Mouse (Mus musculus) liver, embryonic 11.5 days (tissue): ENCODE data around the gene Gm37240. TPM values are rescaled to one million over a fixed set of nuclear protein-coding genes. Genes with fewer than 3 reads are reported as not detected.

ENCODE experiments used
- ATAC-seq: fragments of 200-750 bp; cut with Nextera tagmentation; replicated peaks from 2 replicates; pipeline ENCODE4 v1.8.0; 2017; ENCODE audit warnings: moderate number of reproducible peaks, mild to moderate bottlenecking, moderate TSS enrichment, moderate library complexity; ENCODE audit not compliant: low FRiP score
- DNase-seq: peaks from one replicate; pipeline ENCODE4 v3.0.0-alpha.2; 2017; ENCODE audit warnings: low spot score
- H3K27ac ChIP-seq: fragments of 300-500 bp; sonication (generic); 2 replicates; pipeline ENCODE4 v1.5.1; 2014; ENCODE audit warnings: mild to moderate bottlenecking, low read depth, low read length, control low read depth
- H3K27me3 ChIP-seq: fragments of 300-500 bp; sonication (generic); replicated peaks from 2 replicates; pipeline ENCODE4 v1.6.1; 2014; ENCODE audit warnings: low read length, mixed read lengths; ENCODE audit not compliant: control insufficient read depth, insufficient read depth
- H3K36me3 ChIP-seq: fragments of 300-500 bp; sonication (generic); 2 replicates; pipeline ENCODE4 v1.6.1; 2014; ENCODE audit warnings: mild to moderate bottlenecking, low read length, moderate library complexity, mixed read lengths; ENCODE audit not compliant: control insufficient read depth, insufficient read depth
- H3K4me1 ChIP-seq: fragments of 300-500 bp; sonication (generic); replicated peaks from 2 replicates; pipeline ENCODE4 v1.6.1; 2014; ENCODE audit warnings: low read length, mixed read lengths; ENCODE audit not compliant: control insufficient read depth, insufficient read depth
- H3K4me2 ChIP-seq: fragments of 300-500 bp; sonication (generic); 2 replicates; pipeline ENCODE4 v1.6.1; 2014; ENCODE audit warnings: mild to moderate bottlenecking, control low read depth, moderate library complexity
- H3K4me3 ChIP-seq: fragments of 300-500 bp; sonication (generic); 2 replicates; pipeline ENCODE4 v1.5.1; 2014; ENCODE audit warnings: low read depth, low read length, control low read depth
- H3K9ac ChIP-seq: fragments of 300-500 bp; sonication (generic); 2 replicates; pipeline ENCODE4 v1.6.1; 2014; ENCODE audit warnings: low read depth, low read length, control low read depth
- H3K9me3 ChIP-seq: fragments of 300-500 bp; sonication (generic); 2 replicates; pipeline ENCODE4 v1.6.1; 2016; ENCODE audit warnings: low read length, inconsistent platforms, mixed read lengths; ENCODE audit not compliant: control insufficient read depth
- WGBS: fragments of 180-500 bp; shearing (Covaris S2); extraction: QIAGEN DNeasy Blood & Tissue Kit; methylation state at CpG from one replicate; pipeline ENCODE4 v1.1.7; 2014; 5-methylcytosine and 5-hydroxymethylcytosine counted together
- polyA plus RNA-seq: library from polyadenylated mRNA; unstranded; fragments of >200 nt; fragmentation: Nextera tagmentation; extraction: Ambion mirVana; gene quantifications from 2 replicates; pipeline ENCODE4 v1.2.1, GENCODE M21; 2014

Gm37240 gene
- polyA plus RNA-seq, 1 experiment from 2014 or later, result 1.6 TPM

DNA sequence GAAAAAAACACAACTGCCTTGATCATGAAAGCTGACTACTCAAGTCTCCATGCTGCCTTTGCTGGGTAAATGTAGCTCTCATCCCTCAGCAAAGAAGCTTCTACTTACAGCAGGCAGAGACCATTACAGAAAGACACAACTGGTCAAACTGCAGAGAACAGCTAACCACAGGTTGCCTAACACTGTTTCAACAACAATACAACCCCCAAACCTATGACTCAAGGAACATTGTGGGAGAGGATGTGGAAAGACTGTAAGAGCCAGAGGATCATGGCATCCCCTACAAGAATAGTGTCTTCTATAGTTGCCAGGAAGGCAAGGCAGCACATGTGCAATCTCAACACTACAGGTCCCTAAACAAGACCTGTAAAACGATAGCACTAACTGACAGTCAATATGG is 94.2 kb downstream of the Gm37240 start:
- Histone ChIP-seq H3K4me2 (no peak overlapping the region), H3K9ac (no peak overlapping the region), H3K4me3 (no peak overlapping the region), H3K27ac (no peak overlapping the region), H3K27me3 (no peaks in the 10 kb centered on the region), H3K9me3 (no peaks in the 10 kb centered on the region), H3K36me3 (no peaks in the 10 kb centered on the region), H3K4me1 (no peaks in the 10 kb centered on the region)
- WGBS, result 63% methylated on average over 1 of the region's 1 CpGs
- DNase-seq (no peak), ATAC-seq (no peak)

DNA sequence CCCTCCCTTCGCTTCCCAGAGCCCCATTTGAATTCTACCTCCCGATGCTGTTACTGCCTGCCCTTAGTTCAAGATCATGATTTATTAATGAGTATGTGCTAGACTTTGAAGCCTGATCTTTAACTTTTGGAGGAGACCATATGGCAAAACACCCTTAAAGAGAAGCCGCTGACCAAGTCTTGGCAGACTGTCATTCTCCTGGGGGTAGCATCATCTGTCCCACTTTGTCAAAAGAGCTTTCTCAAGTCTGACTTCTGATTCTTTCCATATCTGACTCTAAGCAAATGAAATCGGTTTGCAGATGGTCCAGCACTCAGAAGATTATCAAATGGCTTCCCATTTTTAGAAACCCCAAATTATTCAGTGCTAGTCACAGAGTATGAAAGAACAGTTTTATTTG is 97.6 kb downstream of the Gm37240 start:
- Histone ChIP-seq H3K4me1 (no peaks in the 10 kb centered on the region), H3K9me3 (no peaks in the 10 kb centered on the region), H3K36me3 (no peaks in the 10 kb centered on the region), H3K4me2 (no peak overlapping the region), H3K9ac (no peak overlapping the region), H3K4me3 (no peak overlapping the region), H3K27ac (no peak overlapping the region), H3K27me3 (no peaks in the 10 kb centered on the region)
- WGBS, result 79% methylated on average over 4 of the region's 4 CpGs
- ATAC-seq (no peak), DNase-seq (no peak)

DNA sequence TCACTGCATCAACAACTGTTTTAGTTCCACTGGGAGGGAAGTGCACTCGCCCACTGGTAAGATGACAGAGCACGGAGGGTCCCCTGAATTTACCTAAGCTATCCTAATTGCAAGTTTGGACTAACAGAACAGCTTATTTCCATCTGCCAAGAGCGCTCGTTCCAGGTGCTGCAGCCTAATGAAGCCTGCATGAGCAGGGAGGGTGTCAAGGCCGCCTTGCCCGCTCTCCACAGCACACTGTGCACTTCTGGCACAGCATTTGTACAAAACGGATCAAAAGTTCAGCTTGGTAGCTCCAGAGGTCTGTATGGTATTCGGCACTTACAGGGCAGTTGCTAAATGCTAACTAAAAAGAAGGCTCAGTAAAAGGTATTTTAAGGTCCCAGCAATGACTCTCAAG is 100.8 kb downstream of the Gm37240 start:
- H3K9me3 ChIP-seq, result no peaks in the 10 kb centered on the region
- no peak overlapping the region for H3K27ac ChIP-seq
- no peak overlapping the region for H3K4me2 ChIP-seq
- no peak overlapping the region for H3K9ac ChIP-seq
- no peaks in the 10 kb centered on the region for H3K36me3 ChIP-seq
- no peaks in the 10 kb centered on the region for H3K27me3 ChIP-seq
- H3K4me3 ChIP-seq, result no peak overlapping the region
- WGBS, result 85% methylated on average over 8 of the region's 8 CpGs
- H3K4me1 ChIP-seq, result no peaks in the 10 kb centered on the region
- ATAC-seq, result no peak
- no peak for DNase-seq

DNA sequence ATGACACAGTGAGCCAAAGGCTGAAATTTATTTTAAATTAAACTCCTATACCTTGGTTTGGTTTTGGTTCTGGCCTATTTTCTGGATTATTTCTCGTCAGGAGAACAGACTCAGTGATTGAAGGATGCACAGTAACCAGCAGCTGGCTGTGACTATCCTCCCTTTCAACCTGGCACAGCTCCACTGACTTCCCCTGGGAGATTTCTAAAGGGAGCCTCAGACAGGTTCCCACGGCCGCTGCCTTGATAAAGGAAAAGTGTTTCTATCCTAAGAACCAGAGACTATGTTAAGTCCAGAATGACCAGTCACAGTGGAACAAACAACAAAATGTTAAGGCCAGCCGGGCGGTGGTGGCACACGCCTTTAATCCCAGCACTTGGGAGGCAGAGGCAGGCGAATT is 106.4 kb downstream of the Gm37240 start:
- ATAC-seq (no peak), DNase-seq (no peak)
- Histone ChIP-seq H3K9me3 (no peaks in the 10 kb centered on the region), H3K27me3 (no peaks in the 10 kb centered on the region), H3K4me2 (no peak overlapping the region), H3K4me1 (no peaks in the 10 kb centered on the region), H3K9ac (no peak overlapping the region), H3K27ac (no peak overlapping the region), H3K4me3 (no peak overlapping the region), H3K36me3 (no peaks in the 10 kb centered on the region)
- 78% methylated on average over 7 of the region's 7 CpGs for WGBS

DNA sequence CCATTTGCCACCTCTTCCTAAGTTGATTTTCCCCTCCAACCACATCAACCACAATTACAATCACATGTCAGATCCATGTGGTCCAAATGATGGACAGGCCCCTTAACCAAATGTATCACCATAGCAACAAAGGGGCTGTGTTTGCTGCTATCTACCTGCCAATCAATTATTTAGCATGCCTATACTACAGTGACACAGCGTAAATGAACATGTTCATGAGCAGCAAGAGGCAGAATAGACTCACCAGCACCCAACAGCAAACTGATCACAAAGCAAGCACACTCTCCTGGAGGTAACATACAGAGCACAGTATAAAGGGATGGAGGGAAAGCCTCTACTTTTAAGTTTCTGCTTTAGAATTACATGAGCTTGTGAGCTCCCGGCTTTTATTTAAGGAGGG is 107.0 kb downstream of the Gm37240 start:
- Histone ChIP-seq H3K4me2 (no peak overlapping the region), H3K9ac (no peak overlapping the region), H3K9me3 (no peaks in the 10 kb centered on the region), H3K4me3 (no peak overlapping the region), H3K27me3 (no peaks in the 10 kb centered on the region), H3K4me1 (no peaks in the 10 kb centered on the region), H3K27ac (no peak overlapping the region), H3K36me3 (no peaks in the 10 kb centered on the region)
- 75% methylated on average over 2 of the region's 2 CpGs for WGBS
- DNase-seq (no peak), ATAC-seq (no peak)

DNA sequence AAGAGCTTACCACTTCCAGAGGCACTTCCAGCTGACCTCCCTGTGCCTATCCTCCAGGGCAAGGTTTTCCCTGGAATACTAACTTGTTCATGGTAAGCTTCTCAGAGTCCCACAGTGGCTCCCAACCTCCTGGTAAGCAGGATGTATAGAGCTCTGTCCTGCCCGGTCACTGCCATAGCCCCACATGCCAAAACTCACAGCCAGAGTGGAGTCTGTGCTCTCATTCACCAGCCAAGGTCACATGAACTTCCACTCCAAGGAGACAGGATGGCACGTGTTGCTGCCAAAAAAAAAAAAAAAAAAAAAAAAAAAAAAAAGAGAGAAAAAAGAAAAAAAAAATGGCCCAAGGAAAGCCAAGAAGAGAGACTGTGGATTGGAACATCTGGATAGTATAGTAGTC is 109.5 kb downstream of the Gm37240 start:
- no peak overlapping the region for H3K4me2 ChIP-seq
- no peaks in the 10 kb centered on the region for H3K27me3 ChIP-seq
- H3K27ac ChIP-seq, result no peak overlapping the region
- WGBS, result 80% methylated on average over 2 of the region's 2 CpGs
- H3K9ac ChIP-seq, result no peak overlapping the region
- DNase-seq (no peak), ATAC-seq (no peak)
- H3K4me1 ChIP-seq, result no peaks in the 10 kb centered on the region
- H3K4me3 ChIP-seq, result no peak overlapping the region
- no peaks in the 10 kb centered on the region for H3K36me3 ChIP-seq
- H3K9me3 ChIP-seq, result no peaks in the 10 kb centered on the region

DNA sequence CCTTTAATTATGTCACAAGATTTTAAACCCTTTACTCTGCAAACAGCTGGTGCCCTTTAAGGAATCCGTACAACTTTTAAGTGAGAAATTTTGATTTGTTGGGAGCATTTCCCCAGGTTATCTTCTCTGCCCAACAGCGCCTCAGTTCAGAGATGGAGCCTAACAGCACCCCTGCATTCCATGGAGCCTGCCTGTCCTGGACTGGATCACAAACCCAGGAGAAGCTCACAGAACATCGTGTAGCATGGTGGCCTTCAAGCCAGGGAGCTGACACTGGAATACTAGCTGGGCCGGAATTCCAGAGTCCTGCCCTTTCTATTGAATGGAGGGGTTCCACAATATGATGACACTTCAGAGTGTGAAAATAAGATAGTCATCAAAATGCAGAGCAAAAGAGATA is 110.0 kb downstream of the Gm37240 start:
- H3K36me3 ChIP-seq, result no peaks in the 10 kb centered on the region
- H3K4me3 ChIP-seq, result no peak overlapping the region
- H3K27me3 ChIP-seq, result no peaks in the 10 kb centered on the region
- ATAC-seq (no peak), DNase-seq (no peak)
- no peak overlapping the region for H3K27ac ChIP-seq
- H3K4me2 ChIP-seq, result no peak overlapping the region
- no peak overlapping the region for H3K9ac ChIP-seq
- no peaks in the 10 kb centered on the region for H3K4me1 ChIP-seq
- H3K9me3 ChIP-seq, result no peaks in the 10 kb centered on the region
- 67% methylated on average over 4 of the region's 4 CpGs for WGBS

DNA sequence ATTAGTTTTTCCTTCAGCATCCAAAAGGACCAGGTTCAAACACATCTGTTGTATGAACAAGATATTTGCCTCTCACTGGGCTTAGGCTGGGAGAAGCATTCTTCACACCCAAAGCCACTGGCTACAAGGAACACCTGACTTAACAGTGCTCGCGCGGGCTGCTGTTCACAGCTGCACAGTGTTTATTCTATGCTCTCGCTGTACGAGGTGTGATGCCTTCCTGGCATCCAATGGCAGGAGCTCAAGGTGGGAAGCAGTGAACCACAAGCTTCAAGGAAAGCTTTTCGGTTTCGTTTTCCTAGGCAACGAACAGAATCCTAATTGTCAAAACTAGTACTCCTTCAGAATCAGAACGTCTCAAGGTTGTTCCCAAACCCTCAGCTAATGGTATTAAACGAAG is 110.6 kb downstream of the Gm37240 start:
- Histone ChIP-seq H3K9ac (no peak overlapping the region), H3K4me1 (no peaks in the 10 kb centered on the region), H3K36me3 (no peaks in the 10 kb centered on the region), H3K27ac (no peak overlapping the region), H3K4me2 (no peak overlapping the region), H3K27me3 (no peaks in the 10 kb centered on the region), H3K4me3 (no peak overlapping the region), H3K9me3 (no peaks in the 10 kb centered on the region)
- ATAC-seq, result no peak
- 76% methylated on average over 10 of the region's 10 CpGs for WGBS
- DNase-seq, result no peak

DNA sequence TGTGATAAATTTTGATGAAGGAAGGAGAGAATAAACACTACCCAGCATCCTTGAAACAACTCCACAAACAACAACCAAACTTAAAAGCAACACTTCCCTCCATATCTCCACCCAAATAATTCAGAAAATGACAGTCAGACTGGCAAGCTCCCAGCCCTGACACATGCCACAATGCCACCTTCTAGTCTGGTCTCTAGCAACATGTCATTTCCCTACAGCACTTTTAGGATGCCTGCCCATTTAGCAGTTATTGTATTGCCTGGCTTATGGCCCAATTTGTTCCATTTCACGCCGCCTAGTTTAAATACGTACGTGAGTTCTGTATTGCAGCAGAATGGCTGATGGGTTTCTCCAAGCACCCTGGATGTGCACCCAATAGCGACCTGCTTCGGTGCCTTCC is 111.2 kb downstream of the Gm37240 start:
- H3K9me3 ChIP-seq, result no peaks in the 10 kb centered on the region
- H3K4me1 ChIP-seq, result no peaks in the 10 kb centered on the region
- no peak overlapping the region for H3K9ac ChIP-seq
- no peak overlapping the region for H3K4me2 ChIP-seq
- ATAC-seq (no peak), DNase-seq (no peak)
- H3K27me3 ChIP-seq, result no peaks in the 10 kb centered on the region
- WGBS, result 92% methylated on average over 6 of the region's 6 CpGs
- H3K36me3 ChIP-seq, result no peaks in the 10 kb centered on the region
- no peak overlapping the region for H3K27ac ChIP-seq
- H3K4me3 ChIP-seq, result no peak overlapping the region
